Mouse (Mus musculus) forebrain, embryonic 14.5 days (tissue): ENCODE data around the gene Ntsr1. TPM values are rescaled to one million over a fixed set of nuclear protein-coding genes. Genes with fewer than 3 reads are reported as not detected.

Experiments used
- ATAC-seq: fragments of 200-750 bp; cut with Nextera tagmentation; 2 replicates; pipeline ENCODE4 v1.8.0; 2017; ENCODE audit warnings: mild to moderate bottlenecking, moderate library complexity
- DNase-seq: peaks from one replicate; pipeline ENCODE4 v3.0.0-alpha.2; 2015; ENCODE audit warnings: low spot score
- H3K27ac ChIP-seq: fragments of 300-500 bp; sonication (generic); 2 replicates; pipeline ENCODE4 v1.5.1; 2014; ENCODE audit warnings: low read depth, mild to moderate bottlenecking, control low read depth, low read length, moderate library complexity
- H3K27me3 ChIP-seq: fragments of 300-500 bp; sonication (generic); replicated peaks from 2 replicates; pipeline ENCODE4 v1.6.1; 2014; ENCODE audit warnings: low read length, control low read depth, mixed read lengths; ENCODE audit not compliant: control insufficient read depth, insufficient read depth
- H3K36me3 ChIP-seq: fragments of 300-500 bp; sonication (generic); 2 replicates; pipeline ENCODE4 v1.6.1; 2014; ENCODE audit warnings: low read length, control low read depth; ENCODE audit not compliant: control insufficient read depth, insufficient read depth
- H3K4me1 ChIP-seq: fragments of 300-500 bp; sonication (generic); 2 replicates; pipeline ENCODE4 v1.6.1; 2014; ENCODE audit warnings: antibody characterized with exemption, low read length, control low read depth; ENCODE audit not compliant: control insufficient read depth, insufficient read depth
- H3K4me2 ChIP-seq: fragments of 300-500 bp; sonication (generic); 2 replicates; pipeline ENCODE4 v1.6.1; 2014; ENCODE audit warnings: mild to moderate bottlenecking, control low read depth, low read length
- H3K4me3 ChIP-seq: fragments of 300-500 bp; sonication (generic); 2 replicates; pipeline ENCODE4 v1.5.1; 2014; ENCODE audit warnings: low read depth, low read length, control low read depth
- H3K9ac ChIP-seq: fragments of 300-500 bp; sonication (generic); 2 replicates; pipeline ENCODE4 v1.6.1; 2014; ENCODE audit warnings: mild to moderate bottlenecking, low read length, control low read depth, moderate library complexity
- H3K9me3 ChIP-seq: fragments of 300-500 bp; sonication (generic); replicated peaks from 2 replicates; pipeline ENCODE4 v1.6.1; 2016; ENCODE audit warnings: low read length, control low read depth, mixed read lengths; ENCODE audit not compliant: control insufficient read depth
- WGBS: fragments of 180-500 bp; shearing (Covaris S2); extraction: QIAGEN DNeasy Blood & Tissue Kit; methylation state at CpG from one replicate; pipeline ENCODE4 v1.1.7; 2014; 5-methylcytosine and 5-hydroxymethylcytosine counted together
- polyA plus RNA-seq: library from polyadenylated mRNA; unstranded; fragments of >200 nt; fragmentation: Nextera tagmentation; extraction: Ambion mirVana; gene quantifications from 2 replicates; pipeline ENCODE4 v1.2.1, GENCODE M21; 2014

Gene Ntsr1
- polyA plus RNA-seq, 1 experiment from 2014 or later: 4.4 TPM

DNA sequence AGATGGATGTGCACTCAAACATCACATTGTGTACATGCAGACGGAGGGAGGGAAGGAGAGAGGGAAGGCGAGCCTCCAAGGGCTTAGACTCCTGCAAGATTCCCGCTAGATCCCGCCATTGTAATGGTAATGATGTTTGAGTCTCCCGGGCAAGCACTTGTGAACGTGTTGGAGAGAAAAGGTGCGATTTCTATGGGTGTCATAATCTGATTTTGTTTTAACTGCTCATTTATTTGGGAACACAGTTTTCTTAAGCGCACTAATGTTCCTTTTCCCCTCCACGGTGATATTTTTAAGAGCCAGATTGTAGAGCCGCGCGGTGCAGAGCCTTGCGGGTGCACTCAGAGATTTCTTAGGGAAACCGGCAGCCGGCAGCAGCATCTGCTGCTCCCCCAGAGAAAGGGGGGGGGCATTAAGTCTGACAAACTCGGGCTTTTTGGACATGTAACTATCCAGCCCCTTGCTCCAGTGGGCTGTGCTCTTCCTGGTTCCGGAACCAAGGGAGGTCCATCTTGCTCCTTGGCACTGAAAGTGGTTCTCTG, 11.5 kb upstream of the Ntsr1 start:
- peak overlapping the region; percentile 59 for H3K9ac ChIP-seq
- WGBS: 2% methylated on average over 17 of the region's 17 CpGs
- H3K36me3 ChIP-seq: no peaks in the 10 kb centered on the region
- peak overlapping the region; percentile 50 for H3K4me2 ChIP-seq
- peak overlapping the region; percentile 17 for H3K4me3 ChIP-seq
- no peaks in the 10 kb centered on the region; the same call in 1 of the 2 replicates for H3K27me3 ChIP-seq
- H3K27ac ChIP-seq: peak overlapping the region; percentile 76
- ATAC-seq (peak; percentile 79), DNase-seq (peak; percentile 84)
- H3K9me3 ChIP-seq: no peaks in the 10 kb centered on the region
- peaks cover 21% of the 10 kb centered on the region for H3K4me1 ChIP-seq

- Histone ChIP-seq H3K4me1 (peaks cover 9% of the 10 kb centered on the region), H3K27ac (no peak overlapping the region), H3K4me3 (no peak overlapping the region), H3K9me3 (no peaks in the 10 kb centered on the region), H3K4me2 (no peak overlapping the region), H3K9ac (no peak overlapping the region), H3K36me3 (no peaks in the 10 kb centered on the region), H3K27me3 (peaks cover 21% of the 10 kb centered on the region)
- 81% methylated on average over 8 of the region's 8 CpGs for WGBS
- no peak for ATAC-seq
- DNase-seq: no peak
Observed at GRCm38 (mm10) chr2:180495906-180496305, 3.9 kb upstream of the Ntsr1 start.

DNA sequence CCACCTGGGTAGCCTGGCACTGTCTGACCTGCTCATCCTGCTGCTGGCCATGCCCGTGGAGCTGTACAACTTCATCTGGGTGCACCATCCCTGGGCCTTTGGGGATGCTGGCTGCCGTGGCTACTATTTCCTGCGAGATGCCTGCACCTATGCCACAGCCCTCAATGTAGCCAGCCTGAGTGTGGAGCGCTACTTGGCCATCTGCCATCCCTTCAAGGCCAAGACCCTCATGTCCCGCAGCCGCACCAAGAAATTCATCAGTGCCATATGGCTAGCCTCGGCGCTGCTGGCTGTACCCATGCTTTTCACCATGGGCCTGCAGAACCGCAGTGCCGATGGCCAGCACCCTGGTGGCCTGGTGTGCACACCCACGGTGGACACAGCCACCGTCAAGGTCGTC, 950 bp downstream of the Ntsr1 start:
- H3K36me3 ChIP-seq: no peaks in the 10 kb centered on the region
- 0 out of 2 replicates have a peak overlapping the region, but pooled peaks have one; percentile 5 for H3K9ac ChIP-seq
- H3K27me3 ChIP-seq: peaks cover 22% of the 10 kb centered on the region
- H3K4me1 ChIP-seq: peaks cover 18% of the 10 kb centered on the region
- no peaks in the 10 kb centered on the region for H3K9me3 ChIP-seq
- H3K4me3 ChIP-seq: peak overlapping the region; percentile 32
- H3K27ac ChIP-seq: no peak overlapping the region
- DNase-seq: peak; percentile 48
- 40% methylated on average over 13 of the region's 13 CpGs for WGBS
- H3K4me2 ChIP-seq: peak overlapping the region; percentile 69
- ATAC-seq: 0 out of 2 replicates have a peak, but pooled peaks have one; percentile 19

DNA sequence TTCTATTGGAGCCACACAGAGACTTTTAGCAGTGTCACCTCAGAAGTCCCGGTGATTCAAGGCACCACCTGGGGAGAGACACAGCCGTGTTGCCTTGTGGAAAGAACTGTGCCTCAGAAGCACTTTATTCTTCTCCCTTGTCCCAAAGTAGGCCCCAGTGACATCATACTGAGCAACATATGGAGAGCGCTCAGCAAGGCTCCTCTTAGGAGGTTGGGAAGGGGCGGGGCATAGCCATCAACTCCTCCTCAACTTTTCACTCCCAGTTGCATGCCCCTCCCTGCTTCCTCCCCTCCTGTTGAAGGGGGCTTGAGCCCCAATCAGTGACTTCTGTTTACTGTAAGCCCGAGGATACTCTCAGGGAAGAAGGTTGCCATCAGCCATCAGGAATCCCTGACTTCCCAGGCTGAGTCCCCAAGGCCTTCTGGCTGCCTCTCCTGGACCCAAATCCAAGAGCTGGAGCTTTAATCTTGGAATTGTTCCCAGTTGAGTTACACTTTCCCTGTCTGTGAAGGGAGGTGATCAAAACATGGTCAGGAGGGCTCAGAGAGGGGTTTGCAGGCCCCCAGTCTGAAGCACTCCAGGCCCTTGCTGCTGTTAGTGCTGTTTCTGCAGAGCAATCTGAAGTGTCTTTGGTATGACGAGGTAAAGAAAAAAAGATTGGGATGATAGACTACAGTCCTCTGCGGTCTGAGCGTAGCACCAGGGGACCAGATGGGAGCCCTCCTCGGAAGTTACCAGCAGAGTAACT, 1.6 kb downstream of the Ntsr1 start:
- H3K4me2 ChIP-seq: peak overlapping the region; percentile 69
- H3K27me3 ChIP-seq: peaks cover 22% of the 10 kb centered on the region
- H3K4me3 ChIP-seq: 0 out of 2 replicates have a peak overlapping the region, but pooled peaks have one; percentile 4
- H3K4me1 ChIP-seq: peaks cover 19% of the 10 kb centered on the region
- H3K36me3 ChIP-seq: no peaks in the 10 kb centered on the region
- ATAC-seq (peak; percentile 58), DNase-seq (peak; percentile 55)
- H3K27ac ChIP-seq: no peak overlapping the region
- no peaks in the 10 kb centered on the region for H3K9me3 ChIP-seq
- 43% methylated on average over 9 of the region's 9 CpGs for WGBS
- 0 out of 2 replicates have a peak overlapping the region, but pooled peaks have one; percentile 5 for H3K9ac ChIP-seq

GRCm38 (mm10) chr2:180506281-180506680, 6.5 kb downstream of the Ntsr1 start:
- DNase-seq (peak; percentile 37), ATAC-seq (0 out of 2 replicates have a peak, but pooled peaks have one; percentile 26)
- no peaks in the 10 kb centered on the region for H3K36me3 ChIP-seq
- H3K9me3 ChIP-seq: no peaks in the 10 kb centered on the region
- no peak overlapping the region for H3K4me3 ChIP-seq
- WGBS: 9% methylated on average over 5 of the region's 5 CpGs
- no peaks in the 10 kb centered on the region; the same call in 1 of the 2 replicates for H3K27me3 ChIP-seq
- no peak overlapping the region for H3K4me2 ChIP-seq
- H3K9ac ChIP-seq: no peak overlapping the region; the same call in 1 of the 2 replicates
- peak overlapping the region; percentile 27; the same call in 1 of the 2 replicates for H3K27ac ChIP-seq
- H3K4me1 ChIP-seq: peaks cover 15% of the 10 kb centered on the region

GRCm38 (mm10) chr2:180508455-180509115, 8.8 kb downstream of the Ntsr1 start:
- H3K4me3 ChIP-seq: no peak overlapping the region
- H3K4me2 ChIP-seq: no peak overlapping the region
- no peak overlapping the region; the same call in 1 of the 2 replicates for H3K27ac ChIP-seq
- DNase-seq: no peak
- H3K9me3 ChIP-seq: no peaks in the 10 kb centered on the region
- H3K36me3 ChIP-seq: no peaks in the 10 kb centered on the region
- H3K27me3 ChIP-seq: no peaks in the 10 kb centered on the region
- peaks cover 16% of the 10 kb centered on the region for H3K4me1 ChIP-seq
- H3K9ac ChIP-seq: no peak overlapping the region
- WGBS: 47% methylated on average over 14 of the region's 14 CpGs
- no peak for ATAC-seq

DNA sequence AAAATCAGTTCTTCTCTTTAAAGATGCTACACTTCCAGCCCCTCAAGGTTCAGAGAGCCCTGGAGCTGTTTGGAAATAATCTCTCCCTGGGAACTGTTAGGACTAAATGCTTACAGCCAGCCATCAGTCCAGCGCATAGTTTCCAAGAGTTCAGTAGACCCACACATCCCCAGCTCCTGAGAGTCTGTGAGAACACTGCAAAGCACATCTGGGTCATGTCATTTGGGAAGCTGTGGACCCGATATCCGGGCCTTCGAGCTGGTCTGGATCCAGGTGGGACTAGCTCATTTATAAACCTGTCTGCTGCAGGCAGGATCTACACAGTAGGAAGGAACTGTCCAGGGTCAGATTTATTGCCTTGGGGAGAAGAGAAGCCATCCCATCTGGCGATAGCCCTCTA, 11.1 kb downstream of the Ntsr1 start:
- Histone ChIP-seq H3K27me3 (no peaks in the 10 kb centered on the region), H3K4me1 (peaks cover 16% of the 10 kb centered on the region), H3K9me3 (no peaks in the 10 kb centered on the region), H3K36me3 (no peaks in the 10 kb centered on the region), H3K27ac (no peak overlapping the region), H3K4me2 (no peak overlapping the region), H3K9ac (no peak overlapping the region), H3K4me3 (no peak overlapping the region)
- 92% methylated on average over 5 of the region's 5 CpGs for WGBS
- no peak for ATAC-seq
- no peak for DNase-seq

- DNase-seq: no peak
- H3K36me3 ChIP-seq: no peaks in the 10 kb centered on the region
- H3K27me3 ChIP-seq: no peaks in the 10 kb centered on the region
- WGBS: 58% methylated on average over 13 of the region's 13 CpGs
- peaks cover 13% of the 10 kb centered on the region; the same call in 1 of the 2 replicates for H3K4me1 ChIP-seq
- no peak overlapping the region for H3K4me3 ChIP-seq
- H3K4me2 ChIP-seq: no peak overlapping the region
- H3K9ac ChIP-seq: no peak overlapping the region
- no peaks in the 10 kb centered on the region for H3K9me3 ChIP-seq
- ATAC-seq: no peak
- no peak overlapping the region for H3K27ac ChIP-seq
Observed at GRCm38 (mm10) chr2:180511875-180512661, 12.3 kb downstream of the Ntsr1 start.
